Mouse (Mus musculus): ENCODE data around the gene Clasp1. TPM values are rescaled to one million over a fixed set of nuclear protein-coding genes. Genes with fewer than 3 reads are reported as not detected.

Clasp1 gene
- 20.8 and 22.3 TPM in 2 replicates for polyA plus RNA-seq (2012; ENCODE audit: insufficient read depth, insufficient read length, missing spikeins)

GRCm38 (mm10) chr1:118388757-118389453, at the start of gene Clasp1:
Gene Clasp1, plus strand, starts transcription at chr1:118389058.
- Histone ChIP-seq H3K4me1 (ENCODE audit: control insufficient read depth, insufficient read depth, low read length) (peaks cover 15% of the 10 kb centered on the region), H3K4me3 (ENCODE audit: insufficient read depth, low read length) (peak within 1 kb of the TSS; percentile 78), H3K27ac (ENCODE audit: insufficient read depth, low read depth, low read length) (peak within 1 kb of the TSS; percentile 81)
- no peak for TF ChIP-seq POLR2A (IDR thresholded peaks at IDR 0.05; ENCODE audit: borderline replicate concordance, low read depth, low read length)
- TF ChIP-seq CTCF (IDR thresholded peaks at IDR 0.05; ENCODE audit: low read depth, low read length): no peak

- no peak for TF ChIP-seq POLR2A (IDR thresholded peaks at IDR 0.05; ENCODE audit: borderline replicate concordance, low read depth, low read length)
- Histone ChIP-seq H3K27ac (ENCODE audit: insufficient read depth, low read depth, low read length) (no peak overlapping the region), H3K4me1 (ENCODE audit: control insufficient read depth, insufficient read depth, low read length) (peaks cover 2% of the 10 kb centered on the region; the same call in 1 of the 2 replicates), H3K4me3 (ENCODE audit: insufficient read depth, low read length) (no peak overlapping the region)
Observed at GRCm38 (mm10) chr1:118343649-118344435, 45.0 kb upstream of the Clasp1 start.

- Histone ChIP-seq H3K27ac (ENCODE audit: insufficient read depth, low read depth, low read length) (no peak overlapping the region), H3K4me3 (ENCODE audit: insufficient read depth, low read length) (no peak overlapping the region), H3K4me1 (ENCODE audit: control insufficient read depth, insufficient read depth, low read length) (peaks cover 2% of the 10 kb centered on the region; the same call in 1 of the 2 replicates)
- TF ChIP-seq CTCF (IDR thresholded peaks at IDR 0.05; ENCODE audit: low read depth, low read length) (no peak), POLR2A (IDR thresholded peaks at IDR 0.05; ENCODE audit: borderline replicate concordance, low read depth, low read length) (no peak)
Observed at GRCm38 (mm10) chr1:118349922-118350321, 38.9 kb upstream of the Clasp1 start.

- TF ChIP-seq CTCF (IDR thresholded peaks at IDR 0.05; ENCODE audit: low read depth, low read length) (no peak), POLR2A (IDR thresholded peaks at IDR 0.05; ENCODE audit: borderline replicate concordance, low read depth, low read length) (no peak)
- no peak overlapping the region for H3K27ac ChIP-seq (ENCODE audit: insufficient read depth, low read depth, low read length)
- H3K4me3 ChIP-seq (ENCODE audit: insufficient read depth, low read length): no peak overlapping the region
- no peaks in the 10 kb centered on the region for H3K4me1 ChIP-seq (ENCODE audit: control insufficient read depth, insufficient read depth, low read length)
Observed at GRCm38 (mm10) chr1:118359071-118359761, 29.6 kb upstream of the Clasp1 start.

GRCm38 (mm10) chr1:118367970-118368369, 20.9 kb upstream of the Clasp1 start:
- Histone ChIP-seq H3K27ac (ENCODE audit: insufficient read depth, low read depth, low read length) (no peak overlapping the region), H3K4me1 (ENCODE audit: control insufficient read depth, insufficient read depth, low read length) (peaks cover 16% of the 10 kb centered on the region), H3K4me3 (ENCODE audit: insufficient read depth, low read length) (no peak overlapping the region)
- no peak for TF ChIP-seq POLR2A (IDR thresholded peaks at IDR 0.05; ENCODE audit: borderline replicate concordance, low read depth, low read length)
- TF ChIP-seq CTCF (IDR thresholded peaks at IDR 0.05; ENCODE audit: low read depth, low read length): no peak

- Histone ChIP-seq H3K4me3 (ENCODE audit: insufficient read depth, low read length) (no peak overlapping the region), H3K4me1 (ENCODE audit: control insufficient read depth, insufficient read depth, low read length) (peaks cover 16% of the 10 kb centered on the region), H3K27ac (ENCODE audit: insufficient read depth, low read depth, low read length) (no peak overlapping the region)
- TF ChIP-seq CTCF (IDR thresholded peaks at IDR 0.05; ENCODE audit: low read depth, low read length): no peak
Observed at GRCm38 (mm10) chr1:118368721-118369461, 20.0 kb upstream of the Clasp1 start.

- Histone ChIP-seq H3K27ac (ENCODE audit: insufficient read depth, low read depth, low read length) (no peak overlapping the region), H3K4me3 (ENCODE audit: insufficient read depth, low read length) (no peak overlapping the region), H3K4me1 (ENCODE audit: control insufficient read depth, insufficient read depth, low read length) (no peaks in the 10 kb centered on the region; the same call in 1 of the 2 replicates)
- no peak for TF ChIP-seq CTCF (IDR thresholded peaks at IDR 0.05; ENCODE audit: low read depth, low read length)
- no peak for TF ChIP-seq POLR2A (IDR thresholded peaks at IDR 0.05; ENCODE audit: borderline replicate concordance, low read depth, low read length)
Observed at GRCm38 (mm10) chr1:118377784-118378183, 11.1 kb upstream of the Clasp1 start.

GRCm38 (mm10) chr1:118380105-118380786, 8.6 kb upstream of the Clasp1 start:
- TF ChIP-seq POLR2A (IDR thresholded peaks at IDR 0.05; ENCODE audit: borderline replicate concordance, low read depth, low read length) (no peak), CTCF (IDR thresholded peaks at IDR 0.05; ENCODE audit: low read depth, low read length) (no peak)
- H3K27ac ChIP-seq (ENCODE audit: insufficient read depth, low read depth, low read length): no peak overlapping the region
- no peaks in the 10 kb centered on the region; the same call in 1 of the 2 replicates for H3K4me1 ChIP-seq (ENCODE audit: control insufficient read depth, insufficient read depth, low read length)
- no peak overlapping the region for H3K4me3 ChIP-seq (ENCODE audit: insufficient read depth, low read length)
